Mouse (Mus musculus) lung, embryonic 14.5 days (tissue): ENCODE results near the gene Glg1. TPM values are rescaled to one million over a fixed set of nuclear protein-coding genes. Genes with fewer than 3 reads are reported as not detected.
A peak's percentile ranks its signal among the peaks of the same experiment; 100 is the strongest.
"Not testable (repeated sequence)": the region's sequence is repeated elsewhere in the genome, so short reads cannot be mapped to it uniquely, and the experiment has no call there.

Source experiments
- ATAC-seq: fragments of 200-750 bp; cut with Nextera tagmentation; 2 replicates; pipeline ENCODE4 v1.8.0; 2017; ENCODE audit warnings: mild to moderate bottlenecking, moderate TSS enrichment, moderate library complexity; ENCODE audit not compliant: insufficient read depth
- DNase-seq: peaks from one replicate; pipeline ENCODE4 v3.0.0-alpha.2; 2015
- H3K27ac ChIP-seq: fragments of 300-500 bp; sonication (generic); 2 replicates; pipeline ENCODE4 v1.5.1; 2014; ENCODE audit warnings: low read depth, mild to moderate bottlenecking, moderate library complexity
- H3K27me3 ChIP-seq: fragments of 300-500 bp; sonication (generic); 2 replicates; pipeline ENCODE4 v1.6.1; 2014; ENCODE audit warnings: low read length, control low read depth; ENCODE audit not compliant: insufficient read depth
- H3K36me3 ChIP-seq: fragments of 300-500 bp; sonication (generic); 2 replicates; pipeline ENCODE4 v1.6.1; 2014; ENCODE audit warnings: control low read depth; ENCODE audit not compliant: insufficient read depth
- H3K4me1 ChIP-seq: fragments of 300-500 bp; sonication (generic); 2 replicates; pipeline ENCODE4 v1.6.1; 2014; ENCODE audit warnings: antibody characterized with exemption, control low read depth; ENCODE audit not compliant: insufficient read depth
- H3K4me2 ChIP-seq: fragments of 300-500 bp; sonication (generic); 2 replicates; pipeline ENCODE4 v1.6.1; 2014; ENCODE audit warnings: mild to moderate bottlenecking
- H3K4me3 ChIP-seq: fragments of 300-500 bp; sonication (generic); 2 replicates; pipeline ENCODE4 v1.5.1; 2014; ENCODE audit warnings: low read depth, low read length
- H3K9ac ChIP-seq: fragments of 300-500 bp; sonication (generic); 2 replicates; pipeline ENCODE4 v1.6.1; 2014
- H3K9me3 ChIP-seq: fragments of 300-500 bp; sonication (generic); 2 replicates; pipeline ENCODE4 v1.6.1; 2016; ENCODE audit warnings: low read depth, low read length, control low read depth
- CTCF ChIP-seq: IDR thresholded peaks from 2 replicates; pipeline ENCODE4 v1.5.1; 2016; ENCODE audit warnings: antibody characterized with exemption, low read depth
- WGBS: fragments of 180-500 bp; shearing (Covaris S2); extraction: QIAGEN DNeasy Blood & Tissue Kit; methylation state at CpG from one replicate; pipeline ENCODE4 v1.1.7; 2014; 5-methylcytosine and 5-hydroxymethylcytosine counted together
- polyA plus RNA-seq: library from polyadenylated mRNA; unstranded; fragments of >200 nt; fragmentation: Nextera tagmentation; extraction: Ambion mirVana; gene quantifications from 2 replicates; pipeline ENCODE4 v1.2.1, GENCODE M21; 2014

The Glg1 gene
- polyA plus RNA-seq, 1 experiment from 2014 or later, result 99.2 TPM

- DNase-seq, result no peak
- H3K4me2 ChIP-seq, result no peak overlapping the region
Measured at GRCm38 (mm10) chr8:111248136-111248535, 10.9 kb downstream of the Glg1 start.

DNA sequence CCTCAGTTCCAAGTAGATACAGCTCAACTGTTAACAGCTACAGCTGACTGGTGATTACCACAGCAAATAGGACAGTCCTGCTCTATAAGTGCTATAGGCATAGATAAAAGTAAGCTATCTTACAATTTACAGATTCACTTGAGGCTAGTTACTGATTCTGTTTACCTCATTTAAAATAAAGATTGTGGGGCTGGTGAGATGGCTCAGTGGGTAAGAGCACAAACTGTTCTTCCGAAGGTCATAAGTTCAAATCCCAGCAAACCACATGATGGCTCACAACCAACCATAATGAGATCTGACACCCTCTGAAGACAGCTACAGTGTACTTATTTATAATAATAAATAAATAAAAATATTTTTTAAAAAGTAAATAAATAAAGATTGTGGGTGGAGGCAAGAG, 12.2 kb downstream of the Glg1 start:
- DNase-seq, H3K4me2 ChIP-seq, H3K36me3 ChIP-seq, ATAC-seq, H3K9ac ChIP-seq, H3K4me3 ChIP-seq, H3K27ac ChIP-seq, H3K9me3 ChIP-seq, H3K4me1 ChIP-seq, H3K27me3 ChIP-seq: not testable (repeated sequence)
- WGBS, result 94% methylated on average over 1 of the region's 1 CpGs

More at GRCm38 (mm10) chr8:111248136-111248535, 10.9 kb downstream of the Glg1 start:
- Histone ChIP-seq H3K9me3 (no peaks in the 10 kb centered on the region), H3K36me3 (no peaks in the 10 kb centered on the region), H3K4me1 (no peaks in the 10 kb centered on the region), H3K4me3 (no peak overlapping the region), H3K27ac (no peak overlapping the region), H3K27me3 (no peaks in the 10 kb centered on the region), H3K9ac (no peak overlapping the region)
- no peak for ATAC-seq
- no peak for TF ChIP-seq CTCF

GRCm38 (mm10) chr8:111246287-111246830, 12.7 kb downstream of the Glg1 start:
- DNase-seq, result no peak
- Histone ChIP-seq H3K4me2 (no peak overlapping the region), H3K9me3 (no peaks in the 10 kb centered on the region), H3K9ac (no peak overlapping the region), H3K27me3 (no peaks in the 10 kb centered on the region), H3K27ac (no peak overlapping the region), H3K36me3 (no peaks in the 10 kb centered on the region), H3K4me3 (no peak overlapping the region), H3K4me1 (no peaks in the 10 kb centered on the region)
- TF ChIP-seq CTCF, result no peak
- WGBS, result 65% methylated on average over 4 of the region's 4 CpGs
- no peak for ATAC-seq

DNA sequence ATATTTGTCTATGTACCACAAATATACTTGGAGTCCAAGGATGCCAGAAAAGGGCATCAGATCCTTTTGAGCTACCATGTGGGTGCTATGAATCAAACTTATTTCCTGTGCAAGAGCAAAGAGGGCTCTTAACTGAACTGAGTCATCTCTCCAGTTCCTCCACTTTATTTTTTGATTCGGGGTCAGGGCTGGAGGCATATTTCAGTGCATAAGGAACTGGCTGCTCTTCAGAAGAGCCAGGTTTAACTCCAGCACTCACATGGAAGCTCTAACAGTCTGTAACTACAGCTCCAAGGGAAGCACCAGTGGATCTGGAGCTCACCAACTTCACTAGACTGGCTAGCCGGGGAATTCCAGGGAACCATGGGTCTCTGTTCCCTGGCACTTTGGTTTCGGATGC, 21.7 kb downstream of the Glg1 start:
- WGBS, result 80% methylated on average over 3 of the region's 3 CpGs
- DNase-seq, result no peak

GRCm38 (mm10) chr8:111233730-111234129, 25.3 kb downstream of the Glg1 start:
- H3K27ac ChIP-seq, result no peak overlapping the region
- WGBS, result 91% methylated on average over 2 of the region's 2 CpGs
- no peak for TF ChIP-seq CTCF

More for the DNA sequence above, 21.7 kb downstream of the Glg1 start:
- no peaks in the 10 kb centered on the region for H3K4me1 ChIP-seq
- no peaks in the 10 kb centered on the region for H3K36me3 ChIP-seq
- no peak overlapping the region for H3K9ac ChIP-seq
- ATAC-seq, result no peak
- no peaks in the 10 kb centered on the region for H3K9me3 ChIP-seq
- no peak overlapping the region for H3K27ac ChIP-seq
- no peak overlapping the region for H3K4me3 ChIP-seq
- TF ChIP-seq CTCF, result no peak
- H3K27me3 ChIP-seq, result no peaks in the 10 kb centered on the region
- no peak overlapping the region for H3K4me2 ChIP-seq

GRCm38 (mm10) chr8:111224153-111224552, 34.9 kb downstream of the Glg1 start:
- no peak for TF ChIP-seq CTCF
- peak; percentile 50 for DNase-seq
- Histone ChIP-seq H3K4me3 (no peak overlapping the region), H3K4me2 (no peak overlapping the region), H3K9me3 (no peaks in the 10 kb centered on the region), H3K9ac (no peak overlapping the region), H3K27ac (no peak overlapping the region), H3K36me3 (no peaks in the 10 kb centered on the region), H3K4me1 (no peaks in the 10 kb centered on the region), H3K27me3 (no peaks in the 10 kb centered on the region)
- no peak for ATAC-seq
- 40% methylated on average over 5 of the region's 5 CpGs for WGBS

More at GRCm38 (mm10) chr8:111233730-111234129, 25.3 kb downstream of the Glg1 start:
- no peaks in the 10 kb centered on the region for H3K27me3 ChIP-seq
- H3K4me1 ChIP-seq, result no peaks in the 10 kb centered on the region
- no peak overlapping the region for H3K4me2 ChIP-seq
- no peak overlapping the region for H3K9ac ChIP-seq
- no peaks in the 10 kb centered on the region for H3K9me3 ChIP-seq
- H3K4me3 ChIP-seq, result no peak overlapping the region
- H3K36me3 ChIP-seq, result no peaks in the 10 kb centered on the region
- DNase-seq (no peak), ATAC-seq (no peak)

GRCm38 (mm10) chr8:111218107-111218506, 40.9 kb downstream of the Glg1 start:
- Histone ChIP-seq H3K4me1 (no peaks in the 10 kb centered on the region), H3K9me3 (no peaks in the 10 kb centered on the region), H3K4me2 (no peak overlapping the region), H3K27ac (no peak overlapping the region), H3K4me3 (no peak overlapping the region), H3K27me3 (no peaks in the 10 kb centered on the region), H3K36me3 (no peaks in the 10 kb centered on the region), H3K9ac (no peak overlapping the region)
- 63% methylated on average over 3 of the region's 3 CpGs for WGBS
- DNase-seq (no peak), ATAC-seq (no peak)
- no peak for TF ChIP-seq CTCF

GRCm38 (mm10) chr8:111213406-111213805, 45.6 kb downstream of the Glg1 start:
- no peak for DNase-seq
- Histone ChIP-seq H3K9ac (no peak overlapping the region), H3K4me2 (no peak overlapping the region), H3K27ac (no peak overlapping the region), H3K9me3 (no peaks in the 10 kb centered on the region), H3K27me3 (no peaks in the 10 kb centered on the region), H3K4me3 (no peak overlapping the region), H3K4me1 (no peaks in the 10 kb centered on the region), H3K36me3 (no peaks in the 10 kb centered on the region)
- no peak for TF ChIP-seq CTCF
- ATAC-seq, result no peak
- WGBS, result 85% methylated on average over 5 of the region's 5 CpGs
